Mouse (Mus musculus) liver, adult 2 months (tissue): Measurements from ENCODE around the gene Pigl.

ENCODE experiments used
- CTCF ChIP-seq: fragments of 200-500 bp; IDR thresholded peaks from 2 replicates; pipeline ENCODE4 v1.5.1; 2011; ENCODE audit warnings: low read depth, low read length, control low read depth
- POLR2A ChIP-seq: fragments of 200-500 bp; IDR thresholded peaks from 2 replicates; pipeline ENCODE4 v1.6.1; 2011; ENCODE audit warnings: low read length, control low read depth; ENCODE audit not compliant: insufficient read depth; ENCODE audit errors: extremely low read depth

DNA sequence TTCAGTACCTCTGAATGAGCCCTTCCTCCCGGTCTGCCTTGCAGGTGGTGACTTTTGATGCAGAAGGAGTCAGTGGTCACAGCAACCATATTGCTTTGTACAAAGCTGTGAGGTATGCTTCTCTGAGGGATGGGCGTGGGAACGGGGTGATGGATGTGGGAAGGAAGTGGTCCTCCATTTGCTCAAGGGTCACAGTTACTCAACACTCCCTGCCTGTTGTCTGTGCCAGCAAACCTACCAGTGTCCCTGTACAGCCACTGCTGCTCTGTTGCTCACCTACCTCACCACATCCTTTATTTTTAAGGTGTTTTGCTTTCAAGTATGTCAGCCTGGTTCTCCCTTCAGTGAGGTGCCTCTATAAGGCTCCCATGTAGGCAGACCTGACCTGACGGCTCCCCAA lies 49.4 kb downstream of the Pigl start:
- TF ChIP-seq POLR2A (no peak), CTCF (no peak)
